Mouse (Mus musculus) frontal cortex, adult 2 months (tissue): ENCODE results near the gene Pirt. TPM values are rescaled to one million over a fixed set of nuclear protein-coding genes. Genes with fewer than 3 reads are reported as not detected.

Experiments used
- DNase-seq, 2 experiments: peaks; one replicate each; pipeline ENCODE4 v3.0.0; 2022; ENCODE audit warnings: low spot score in 1 of 2; ENCODE audit errors: extremely low spot score in 1 of 2
- polyA plus RNA-seq: library from polyadenylated mRNA; depleted of rRNA; stranded (reverse); fragments of >200 nt; gene quantifications from 2 replicates; pipeline ENCODE4 v1.2.3, GENCODE M21; 2012; rRNA removed

The Pirt gene
- polyA plus RNA-seq, 1 experiment = 0.18 TPM

- no peak for DNase-seq
Measured at GRCm38 (mm10) chr11:66945224-66945767, 33.5 kb downstream of the Pirt start.

GRCm38 (mm10) chr11:66946521-66946920 lies 34.7 kb downstream of the Pirt start:
- DNase-seq = no peak

- DNase-seq = no peak
Measured at GRCm38 (mm10) chr11:66946922-66947321, 35.1 kb downstream of the Pirt start.

GRCm38 (mm10) chr11:66956303-66956702 lies 44.5 kb downstream of the Pirt start, which contains the start of gene Tmem238l:
Gene Tmem238l (plus strand): TSS chr11:66956638.
- DNase-seq = no peak

- no peak for DNase-seq
Measured at GRCm38 (mm10) chr11:66960797-66961196, 49.0 kb downstream of the Pirt start.

- DNase-seq = no peak
Measured at GRCm38 (mm10) chr11:66961447-66962176, 49.8 kb downstream of the Pirt start.

GRCm38 (mm10) chr11:66963462-66963861 lies 51.7 kb downstream of the Pirt start:
- no peak for DNase-seq

GRCm38 (mm10) chr11:66966500-66967116 lies 54.8 kb downstream of the Pirt start:
- no peak for DNase-seq

GRCm38 (mm10) chr11:66968575-66968974 lies 56.8 kb downstream of the Pirt start:
- DNase-seq = no peak

- no peak for DNase-seq
Measured at GRCm38 (mm10) chr11:66973507-66973906, 61.7 kb downstream of the Pirt start.

GRCm38 (mm10) chr11:66975606-66976330 lies 64.0 kb downstream of the Pirt start:
- DNase-seq = no peak

Other genes starting within 250 kb of the Pirt start
- gene Tmem238l, start 44.7 kb downstream of the Pirt start, polyA plus RNA-seq = not detected in 2 replicates
- 0.74 and 0.97 TPM in 2 replicates for gene Tmem220, start 113.2 kb downstream of the Pirt start, polyA plus RNA-seq
- gene Adprm, start 140.6 kb downstream of the Pirt start, polyA plus RNA-seq = 22.2 and 24.9 TPM in 2 replicates
- 6.2 and 7.4 TPM in 2 replicates for gene Sco1, start 140.7 kb downstream of the Pirt start, polyA plus RNA-seq
- gene Myh3, start 166.3 kb downstream of the Pirt start, polyA plus RNA-seq = 0.84 and 0.92 TPM in 2 replicates